Mouse (Mus musculus) heart, adult 2 months (tissue): ENCODE data around the gene Gm10639.
"Not testable (repeated sequence)": the region's sequence is repeated elsewhere in the genome, so short reads cannot be mapped to it uniquely, and the experiment has no call there.

ENCODE experiments used
- CTCF ChIP-seq: fragments of 200-600 bp; IDR thresholded peaks from 2 replicates; pipeline ENCODE4 v1.8.1; 2022; ENCODE audit warnings: antibody characterized with exemption, mild to moderate bottlenecking, moderate library complexity
- EP300 ChIP-seq: fragments of 200-500 bp; IDR thresholded peaks from 2 replicates; pipeline ENCODE4 v1.6.1; 2011; ENCODE audit warnings: low read depth, low read length, control low read depth; ENCODE audit not compliant: insufficient read depth
- POLR2A ChIP-seq: fragments of 200-500 bp; IDR thresholded peaks from 2 replicates; pipeline ENCODE4 v1.6.1; 2011; ENCODE audit warnings: mild to moderate bottlenecking, low read depth, low read length, control low read depth; ENCODE audit not compliant: insufficient read depth

DNA sequence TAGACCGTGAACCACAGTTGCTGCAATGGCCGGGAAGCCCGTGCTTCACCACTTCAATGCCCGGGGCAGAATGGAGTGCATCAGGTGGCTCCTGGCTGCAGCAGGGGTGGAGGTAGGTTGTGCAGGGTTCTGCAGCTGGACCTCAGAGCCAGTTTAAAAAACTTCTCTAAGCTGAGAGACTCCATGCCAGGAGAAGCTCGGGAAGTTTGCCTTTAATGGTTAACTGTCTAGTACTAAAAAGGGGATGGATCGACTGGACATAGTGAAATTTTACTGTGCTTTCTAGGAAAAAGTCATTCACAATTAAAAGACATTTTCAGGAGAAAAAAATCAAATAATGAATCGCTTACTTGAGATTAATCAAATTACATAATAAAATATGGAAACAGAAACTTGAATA, 5.1 kb downstream of the Gm10639 start:
- not testable (repeated sequence) for TF ChIP-seq CTCF, POLR2A, EP300
